Mouse (Mus musculus): ENCODE measurements around the gene Smyd3. TPM values are rescaled to one million over a fixed set of nuclear protein-coding genes. Genes with fewer than 3 reads are reported as not detected.

The Smyd3 gene
- polyA plus RNA-seq, 1 experiment from 2014 or later: 11.3 TPM

GRCm38 (mm10) chr1:178997870-178998269 is 520.0 kb downstream of the Smyd3 start:
- no peaks in the 10 kb centered on the region for H3K27me3 ChIP-seq (ENCODE audit: control insufficient read depth, insufficient read depth, low read length)
- no peak for ATAC-seq (ENCODE audit: insufficient number of reproducible peaks, insufficient read depth, low FRiP score, low read depth)
- no peaks in the 10 kb centered on the region; a peak in 1 of 4 replicates for H3K4me1 ChIP-seq (ENCODE audit: control insufficient read depth in 2 of 2, insufficient read depth in 2 of 2, low read length in 2 of 2)
- no peak overlapping the region for H3K4me3 ChIP-seq (ENCODE audit: control insufficient read depth in 1 of 2, insufficient read depth in 1 of 2, low read depth in 1 of 2, low read length in 2 of 2)
- no peaks in the 10 kb centered on the region for H3K36me3 ChIP-seq (ENCODE audit: control insufficient read depth, insufficient read depth, low read length)
- H3K9ac ChIP-seq (ENCODE audit: low read length): no peak overlapping the region
- no peak overlapping the region for H3K4me2 ChIP-seq (ENCODE audit: low read length)
- H3K27ac ChIP-seq (replicated peaks in 1 of 2; ENCODE audit: control insufficient read depth in 1 of 2, insufficient read depth in 1 of 2, low read depth in 2 of 2, low read length in 2 of 2): no peak overlapping the region
- WGBS: 46% methylated on average over 4 of the region's 4 CpGs
- no peaks in the 10 kb centered on the region for H3K9me3 ChIP-seq (ENCODE audit: control insufficient read depth, low read length)

GRCm38 (mm10) chr1:178994263-178994662 is 523.6 kb downstream of the Smyd3 start:
- H3K27ac ChIP-seq (replicated peaks in 1 of 2; ENCODE audit: control insufficient read depth in 1 of 2, insufficient read depth in 1 of 2, low read depth in 2 of 2, low read length in 2 of 2): no peak overlapping the region
- H3K9ac ChIP-seq (ENCODE audit: low read length): no peak overlapping the region
- 68% methylated on average over 7 of the region's 7 CpGs for WGBS
- H3K4me3 ChIP-seq (ENCODE audit: control insufficient read depth in 1 of 2, insufficient read depth in 1 of 2, low read depth in 1 of 2, low read length in 2 of 2): no peak overlapping the region
- H3K4me2 ChIP-seq (ENCODE audit: low read length): no peak overlapping the region
- H3K36me3 ChIP-seq (ENCODE audit: control insufficient read depth, insufficient read depth, low read length): no peaks in the 10 kb centered on the region
- no peaks in the 10 kb centered on the region for H3K9me3 ChIP-seq (ENCODE audit: control insufficient read depth, low read length)
- ATAC-seq (ENCODE audit: insufficient number of reproducible peaks, insufficient read depth, low FRiP score, low read depth): no peak
- H3K4me1 ChIP-seq (ENCODE audit: control insufficient read depth in 2 of 2, insufficient read depth in 2 of 2, low read length in 2 of 2): peaks cover 6 to 7% of the 10 kb centered on the region in 2 experiments
- H3K27me3 ChIP-seq (ENCODE audit: control insufficient read depth, insufficient read depth, low read length): no peaks in the 10 kb centered on the region

- Histone ChIP-seq H3K27ac (replicated peaks in 1 of 2; ENCODE audit: control insufficient read depth in 1 of 2, insufficient read depth in 1 of 2, low read depth in 2 of 2, low read length in 2 of 2) (no peak overlapping the region), H3K4me3 (ENCODE audit: control insufficient read depth in 1 of 2, insufficient read depth in 1 of 2, low read depth in 1 of 2, low read length in 2 of 2) (no peak overlapping the region), H3K4me1 (ENCODE audit: control insufficient read depth in 2 of 2, insufficient read depth in 2 of 2, low read length in 2 of 2) (peaks cover 6 to 7% of the 10 kb centered on the region in 2 experiments), H3K9me3 (ENCODE audit: control insufficient read depth, low read length) (no peaks in the 10 kb centered on the region), H3K9ac (ENCODE audit: low read length) (no peak overlapping the region), H3K4me2 (ENCODE audit: low read length) (no peak overlapping the region), H3K27me3 (ENCODE audit: control insufficient read depth, insufficient read depth, low read length) (no peaks in the 10 kb centered on the region), H3K36me3 (ENCODE audit: control insufficient read depth, insufficient read depth, low read length) (no peaks in the 10 kb centered on the region)
- no peak for ATAC-seq (ENCODE audit: insufficient number of reproducible peaks, insufficient read depth, low FRiP score, low read depth)
- 88% methylated on average over 3 of the region's 3 CpGs for WGBS
These were observed 525.3 kb downstream of the Smyd3 start for GRCm38 (mm10) chr1:178992503-178992902.

- ATAC-seq (ENCODE audit: insufficient number of reproducible peaks, insufficient read depth, low FRiP score, low read depth): no peak
- H3K36me3 ChIP-seq (ENCODE audit: control insufficient read depth, insufficient read depth, low read length): no peaks in the 10 kb centered on the region
- H3K4me3 ChIP-seq (ENCODE audit: control insufficient read depth in 1 of 2, insufficient read depth in 1 of 2, low read depth in 1 of 2, low read length in 2 of 2): no peak overlapping the region
- peaks cover 6 to 7% of the 10 kb centered on the region in 2 experiments for H3K4me1 ChIP-seq (ENCODE audit: control insufficient read depth in 2 of 2, insufficient read depth in 2 of 2, low read length in 2 of 2)
- no peak overlapping the region for H3K9ac ChIP-seq (ENCODE audit: low read length)
- H3K4me2 ChIP-seq (ENCODE audit: low read length): no peak overlapping the region
- WGBS: 45% methylated on average over 4 of the region's 4 CpGs
- no peak overlapping the region for H3K27ac ChIP-seq (replicated peaks in 1 of 2; ENCODE audit: control insufficient read depth in 1 of 2, insufficient read depth in 1 of 2, low read depth in 2 of 2, low read length in 2 of 2)
- H3K27me3 ChIP-seq (ENCODE audit: control insufficient read depth, insufficient read depth, low read length): no peaks in the 10 kb centered on the region
- H3K9me3 ChIP-seq (ENCODE audit: control insufficient read depth, low read length): no peaks in the 10 kb centered on the region
These were observed 526.4 kb downstream of the Smyd3 start for GRCm38 (mm10) chr1:178991470-178991869.

GRCm38 (mm10) chr1:178991045-178991444 is 526.8 kb downstream of the Smyd3 start:
- Histone ChIP-seq H3K9me3 (ENCODE audit: control insufficient read depth, low read length) (no peaks in the 10 kb centered on the region), H3K4me3 (ENCODE audit: control insufficient read depth in 1 of 2, insufficient read depth in 1 of 2, low read depth in 1 of 2, low read length in 2 of 2) (no peak overlapping the region), H3K4me2 (ENCODE audit: low read length) (no peak overlapping the region), H3K27me3 (ENCODE audit: control insufficient read depth, insufficient read depth, low read length) (no peaks in the 10 kb centered on the region), H3K36me3 (ENCODE audit: control insufficient read depth, insufficient read depth, low read length) (no peaks in the 10 kb centered on the region), H3K27ac (replicated peaks in 1 of 2; ENCODE audit: control insufficient read depth in 1 of 2, insufficient read depth in 1 of 2, low read depth in 2 of 2, low read length in 2 of 2) (no peak overlapping the region), H3K9ac (ENCODE audit: low read length) (no peak overlapping the region), H3K4me1 (ENCODE audit: control insufficient read depth in 2 of 2, insufficient read depth in 2 of 2, low read length in 2 of 2) (peaks cover 6 to 7% of the 10 kb centered on the region in 2 experiments)
- WGBS: 68% methylated on average over 6 of the region's 6 CpGs
- ATAC-seq (ENCODE audit: insufficient number of reproducible peaks, insufficient read depth, low FRiP score, low read depth): no peak

- no peak overlapping the region for H3K9ac ChIP-seq (ENCODE audit: low read length)
- H3K4me2 ChIP-seq (ENCODE audit: low read length): no peak overlapping the region
- no peaks in the 10 kb centered on the region for H3K9me3 ChIP-seq (ENCODE audit: control insufficient read depth, low read length)
- H3K4me3 ChIP-seq (ENCODE audit: control insufficient read depth in 1 of 2, insufficient read depth in 1 of 2, low read depth in 1 of 2, low read length in 2 of 2): no peak overlapping the region
- no peaks in the 10 kb centered on the region for H3K36me3 ChIP-seq (ENCODE audit: control insufficient read depth, insufficient read depth, low read length)
- peaks cover 6 to 7% of the 10 kb centered on the region in 2 experiments for H3K4me1 ChIP-seq (ENCODE audit: control insufficient read depth in 2 of 2, insufficient read depth in 2 of 2, low read length in 2 of 2)
- 87% methylated on average over 4 of the region's 4 CpGs for WGBS
- H3K27ac ChIP-seq (replicated peaks in 1 of 2; ENCODE audit: control insufficient read depth in 1 of 2, insufficient read depth in 1 of 2, low read depth in 2 of 2, low read length in 2 of 2): no peak overlapping the region
- no peak for ATAC-seq (ENCODE audit: insufficient number of reproducible peaks, insufficient read depth, low FRiP score, low read depth)
- no peaks in the 10 kb centered on the region for H3K27me3 ChIP-seq (ENCODE audit: control insufficient read depth, insufficient read depth, low read length)
These were observed 528.4 kb downstream of the Smyd3 start for GRCm38 (mm10) chr1:178989485-178989884.

GRCm38 (mm10) chr1:178988176-178988575 is 529.7 kb downstream of the Smyd3 start:
- Histone ChIP-seq H3K27ac (replicated peaks in 1 of 2; ENCODE audit: control insufficient read depth in 1 of 2, insufficient read depth in 1 of 2, low read depth in 2 of 2, low read length in 2 of 2) (no peak overlapping the region), H3K9ac (ENCODE audit: low read length) (no peak overlapping the region), H3K4me3 (ENCODE audit: control insufficient read depth in 1 of 2, insufficient read depth in 1 of 2, low read depth in 1 of 2, low read length in 2 of 2) (no peak overlapping the region), H3K27me3 (ENCODE audit: control insufficient read depth, insufficient read depth, low read length) (no peaks in the 10 kb centered on the region), H3K36me3 (ENCODE audit: control insufficient read depth, insufficient read depth, low read length) (no peaks in the 10 kb centered on the region), H3K4me1 (ENCODE audit: control insufficient read depth in 2 of 2, insufficient read depth in 2 of 2, low read length in 2 of 2) (peaks cover 6 to 7% of the 10 kb centered on the region in 2 experiments), H3K4me2 (ENCODE audit: low read length) (no peak overlapping the region), H3K9me3 (ENCODE audit: control insufficient read depth, low read length) (no peaks in the 10 kb centered on the region)
- ATAC-seq (ENCODE audit: insufficient number of reproducible peaks, insufficient read depth, low FRiP score, low read depth): no peak
- WGBS: 58% methylated on average over 1 of the region's 1 CpGs

GRCm38 (mm10) chr1:178981641-178982040 is 536.2 kb downstream of the Smyd3 start:
- ATAC-seq (ENCODE audit: insufficient number of reproducible peaks, insufficient read depth, low FRiP score, low read depth): no peak
- no peak overlapping the region for H3K4me3 ChIP-seq (ENCODE audit: control insufficient read depth in 1 of 2, insufficient read depth in 1 of 2, low read depth in 1 of 2, low read length in 2 of 2)
- no peak overlapping the region for H3K9ac ChIP-seq (ENCODE audit: low read length)
- H3K27ac ChIP-seq (replicated peaks in 1 of 2; ENCODE audit: control insufficient read depth in 1 of 2, insufficient read depth in 1 of 2, low read depth in 2 of 2, low read length in 2 of 2): no peak overlapping the region
- H3K9me3 ChIP-seq (ENCODE audit: control insufficient read depth, low read length): no peaks in the 10 kb centered on the region
- H3K27me3 ChIP-seq (ENCODE audit: control insufficient read depth, insufficient read depth, low read length): no peaks in the 10 kb centered on the region
- WGBS: 68% methylated on average over 5 of the region's 5 CpGs
- H3K4me1 ChIP-seq (ENCODE audit: control insufficient read depth in 2 of 2, insufficient read depth in 2 of 2, low read length in 2 of 2): peaks cover 4 to 10% of the 10 kb centered on the region in 2 experiments; a peak in 2 of 4 replicates
- H3K4me2 ChIP-seq (ENCODE audit: low read length): no peak overlapping the region
- H3K36me3 ChIP-seq (ENCODE audit: control insufficient read depth, insufficient read depth, low read length): no peaks in the 10 kb centered on the region

All from heart, embryonic 14.5 days (tissue).